Mouse (Mus musculus): ENCODE measurements around the gene Rybp.

Rybp gene

GRCm38 (mm10) chr6:100287334-100288015 is at the start of gene Rybp:
Rybp (minus strand) TSS chr6:100287485.
- peak; percentile 97 for DNase-seq

DNA sequence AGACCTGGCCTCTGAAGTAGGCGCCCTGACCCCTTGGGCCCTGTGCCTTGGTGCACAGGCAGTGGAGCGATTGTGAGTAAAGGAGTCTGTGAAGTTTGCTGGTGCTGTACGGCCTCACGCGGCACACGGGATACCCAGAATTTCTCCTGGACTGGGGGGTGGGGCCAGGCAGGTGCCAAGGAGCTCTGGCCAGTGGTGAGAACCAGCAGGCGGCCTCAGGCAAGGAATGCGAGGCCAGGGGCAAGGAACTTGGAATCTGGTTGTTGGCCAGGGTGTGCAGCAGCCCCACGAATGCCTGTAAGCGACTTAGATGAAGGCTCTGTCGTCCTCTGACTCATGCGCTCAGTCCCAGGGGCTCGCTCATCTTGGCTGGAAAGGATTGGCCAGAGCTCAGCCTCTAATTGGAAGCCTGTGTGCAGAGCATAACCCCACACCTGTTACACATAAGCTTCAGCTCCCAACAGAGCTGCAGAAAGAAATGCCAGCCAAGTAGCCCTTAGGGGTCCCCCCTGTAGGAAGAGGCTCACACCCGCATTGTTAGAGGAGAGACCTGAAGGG is 49.4 kb upstream of the Rybp start:
- DNase-seq = peak; percentile 53

GRCm38 (mm10) chr6:100335506-100336144 is 48.3 kb upstream of the Rybp start:
- peak; percentile 75 for DNase-seq

GRCm38 (mm10) chr6:100333745-100334144 is 46.5 kb upstream of the Rybp start:
- DNase-seq = no peak

DNA sequence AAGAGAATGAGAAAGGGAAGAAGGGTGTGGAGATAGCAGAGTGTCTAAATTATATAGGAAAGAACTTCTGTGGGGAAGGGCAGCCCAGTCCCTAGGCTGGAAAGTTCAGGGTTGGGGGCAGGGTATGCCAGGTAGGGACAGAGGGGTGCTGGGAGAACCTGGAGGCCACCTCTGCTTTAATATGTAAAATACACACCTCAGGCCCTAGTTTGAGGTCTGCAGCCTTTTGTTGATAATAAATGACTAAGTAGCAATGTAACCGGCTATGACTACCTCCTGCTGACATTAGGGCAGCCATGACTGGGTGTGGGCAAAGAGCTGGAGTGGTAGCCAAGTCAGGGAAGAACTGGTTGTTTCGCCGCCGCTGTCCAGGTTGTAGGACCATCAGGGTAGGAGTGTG is 45.2 kb upstream of the Rybp start:
- no peak for DNase-seq

DNA sequence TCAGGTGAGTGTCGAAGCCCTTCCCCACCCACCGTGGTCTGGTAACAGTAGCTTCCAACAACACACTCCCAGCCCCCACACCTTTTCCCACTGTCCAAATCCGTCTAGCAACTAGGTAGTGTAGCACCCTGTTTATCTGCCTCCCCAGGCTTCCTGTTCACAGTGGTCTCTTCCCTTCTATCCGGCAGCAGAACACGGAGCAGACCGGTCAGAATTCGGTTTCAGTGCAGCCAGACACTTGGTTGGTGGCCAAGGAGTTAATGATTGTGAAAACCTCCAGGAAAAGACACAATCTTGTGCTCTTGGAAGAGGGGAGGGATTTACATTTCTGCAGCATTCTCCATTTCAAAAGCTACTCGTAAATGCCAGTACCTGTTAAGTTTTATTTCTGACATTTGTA is 44.3 kb upstream of the Rybp start:
- DNase-seq = no peak

- DNase-seq = no peak
These were observed 43.8 kb upstream of the Rybp start for GRCm38 (mm10) chr6:100331055-100331454.

DNA sequence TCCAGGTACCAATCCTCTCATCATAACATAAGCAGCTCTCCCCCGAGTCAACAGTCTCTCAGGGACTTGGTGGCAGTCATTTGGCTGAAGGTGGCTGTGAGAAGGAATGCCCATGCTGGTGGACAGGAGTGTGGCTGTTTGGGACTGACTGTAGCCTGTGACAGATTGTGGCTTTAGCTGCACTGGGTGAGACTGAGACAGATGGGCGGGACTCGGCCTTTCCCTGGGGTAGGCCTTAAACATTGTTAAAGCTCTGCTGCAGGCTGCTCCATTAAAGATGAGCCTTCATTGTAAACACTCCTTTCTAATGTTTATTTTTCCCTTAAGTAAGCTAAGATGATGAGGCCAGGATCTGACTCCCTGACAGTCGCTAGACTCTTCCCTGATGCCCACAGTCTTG is 42.3 kb upstream of the Rybp start:
- no peak for DNase-seq

GRCm38 (mm10) chr6:100327050-100327449 is 39.8 kb upstream of the Rybp start:
- no peak for DNase-seq

- DNase-seq = no peak
These were observed 36.6 kb upstream of the Rybp start for GRCm38 (mm10) chr6:100323756-100324430.

- DNase-seq = no peak
These were observed 35.3 kb upstream of the Rybp start for GRCm38 (mm10) chr6:100322561-100322960.

GRCm38 (mm10) chr6:100322145-100322544 is 34.9 kb upstream of the Rybp start:
- DNase-seq = no peak

GRCm38 (mm10) chr6:100314201-100314600 is 26.9 kb upstream of the Rybp start:
- no peak for DNase-seq

DNA sequence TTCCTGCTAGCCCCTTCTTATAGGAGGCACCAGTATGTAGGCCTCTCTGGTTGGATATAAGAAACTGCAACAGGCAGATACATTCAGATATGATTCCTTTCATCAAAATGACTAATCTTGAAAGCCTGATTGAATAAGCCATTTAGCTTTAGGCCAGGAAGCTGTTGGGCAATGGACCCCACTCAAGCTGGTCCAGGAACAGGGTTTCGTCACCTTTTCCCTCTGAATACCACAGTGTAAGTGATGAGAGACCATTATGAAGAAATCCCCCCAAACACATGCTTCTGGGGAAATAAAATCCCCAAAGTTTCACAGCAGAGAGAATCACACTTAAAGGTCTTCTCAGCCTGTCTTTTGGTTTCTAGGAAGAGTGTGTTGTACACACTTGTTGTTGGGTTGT is 23.9 kb upstream of the Rybp start:
- DNase-seq = no peak

DNA sequence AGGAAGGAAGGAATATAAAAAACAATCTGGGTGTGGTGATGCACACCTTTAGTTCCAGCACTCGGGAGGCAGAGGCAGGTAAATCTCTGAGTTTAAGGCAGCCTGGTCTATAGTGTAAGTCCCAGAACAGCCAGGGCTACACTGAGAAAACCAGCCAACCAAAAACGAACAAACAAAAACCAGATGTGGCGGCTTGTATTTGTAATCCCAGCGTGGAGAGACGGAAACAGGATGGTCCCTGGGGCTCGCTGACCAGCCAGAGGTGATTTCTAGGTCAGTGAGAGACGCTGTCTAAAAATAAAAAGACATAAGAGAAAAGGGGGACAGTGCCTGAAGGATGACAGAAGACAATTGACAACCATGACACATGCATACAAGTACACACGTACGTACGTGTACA is 17.5 kb upstream of the Rybp start:
- DNase-seq = peak; percentile 56

DNA sequence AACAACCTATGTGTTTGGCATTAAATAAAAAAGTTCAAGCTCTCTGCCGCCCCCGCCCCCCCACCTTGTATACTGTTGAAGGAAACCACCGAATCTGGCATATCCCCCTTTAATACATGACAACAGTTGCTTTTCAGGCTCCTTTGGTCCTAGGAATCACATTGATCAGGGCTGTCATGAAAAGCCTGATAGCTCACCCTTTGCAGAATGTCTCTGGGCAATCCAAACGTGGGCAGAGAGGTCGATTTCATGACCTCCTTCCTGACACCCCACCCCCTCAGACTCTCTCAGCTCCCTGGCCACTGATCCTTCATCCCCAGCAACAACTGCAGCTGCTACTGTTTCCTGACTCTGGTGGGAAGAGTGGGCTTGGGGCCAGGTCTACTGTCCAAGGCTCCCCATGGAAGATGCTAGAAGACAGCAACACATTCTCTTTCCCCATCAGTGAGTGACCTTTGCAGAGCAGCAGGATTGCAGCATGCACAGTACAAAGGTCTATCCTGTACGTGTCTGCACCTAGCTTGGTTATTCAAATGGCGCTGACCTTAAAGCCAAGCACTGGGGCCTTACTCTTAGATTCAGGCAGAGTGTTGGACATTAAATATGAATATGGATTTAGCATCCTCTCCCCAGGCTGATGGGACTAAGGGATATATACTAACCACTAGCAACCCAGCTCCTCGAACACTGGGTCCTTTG is 14.3 kb upstream of the Rybp start:
- no peak for DNase-seq

- DNase-seq = peak; percentile 47
These were observed 13.5 kb upstream of the Rybp start for GRCm38 (mm10) chr6:100300831-100301230.

DNA sequence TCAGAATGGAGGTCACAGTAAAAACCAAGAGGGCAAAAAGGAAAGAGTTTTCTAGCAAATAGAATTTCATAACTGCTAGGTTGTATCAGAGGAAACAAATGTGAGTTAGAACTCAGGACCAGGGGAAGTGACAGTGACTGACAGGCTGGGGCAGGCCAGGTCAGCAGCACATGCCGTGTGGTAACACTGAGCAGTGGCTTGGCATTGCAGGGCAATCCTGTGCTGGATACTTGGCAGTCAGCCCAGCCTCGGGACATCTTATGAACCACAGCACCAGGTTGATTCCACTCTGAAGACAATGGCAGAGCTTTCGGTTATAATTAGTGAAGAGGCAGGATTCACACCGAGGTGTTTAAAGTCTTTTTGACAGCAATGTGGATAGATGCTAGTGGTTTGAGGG is 11.7 kb upstream of the Rybp start:
- DNase-seq = no peak

GRCm38 (mm10) chr6:100297536-100297935 is 10.3 kb upstream of the Rybp start:
- DNase-seq = no peak

DNA sequence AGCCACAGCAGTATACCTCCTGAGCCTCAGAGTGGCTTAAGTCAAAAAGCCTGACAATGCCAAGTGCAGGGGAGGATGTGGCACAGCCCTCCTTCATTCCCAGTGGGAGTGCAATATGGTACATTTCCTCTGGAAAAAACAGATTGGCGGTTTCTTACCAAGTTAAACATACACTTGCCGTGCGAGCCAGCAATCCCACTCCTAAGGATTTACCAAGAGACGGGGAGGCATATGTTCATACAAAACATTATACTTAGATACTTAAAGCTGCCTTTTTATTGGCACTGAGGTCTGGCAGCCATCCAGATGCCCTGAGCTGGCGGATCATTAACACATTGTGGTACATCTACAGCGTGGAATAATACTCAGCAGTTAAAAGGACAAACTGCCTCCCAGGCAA is 5.1 kb upstream of the Rybp start:
- no peak for DNase-seq

GRCm38 (mm10) chr6:100289058-100289457 is 1.8 kb upstream of the Rybp start:
- no peak for DNase-seq

DNA sequence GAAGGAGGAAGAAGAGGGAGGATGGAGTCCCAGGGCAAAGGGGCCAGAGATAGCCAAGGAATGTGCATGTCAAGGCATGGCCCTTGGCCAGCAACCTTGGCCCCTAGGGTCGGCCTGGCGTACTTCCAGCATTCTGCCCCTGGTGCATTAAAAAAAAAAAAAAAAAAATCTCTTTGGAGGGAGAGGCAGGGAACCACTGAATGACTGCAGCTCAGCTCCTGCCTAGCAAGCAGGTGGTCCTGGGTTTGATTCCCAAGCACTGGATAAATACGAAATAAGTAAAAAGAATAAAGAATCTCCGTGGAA is 1.4 kb upstream of the Rybp start:
- DNase-seq = no peak

DNA sequence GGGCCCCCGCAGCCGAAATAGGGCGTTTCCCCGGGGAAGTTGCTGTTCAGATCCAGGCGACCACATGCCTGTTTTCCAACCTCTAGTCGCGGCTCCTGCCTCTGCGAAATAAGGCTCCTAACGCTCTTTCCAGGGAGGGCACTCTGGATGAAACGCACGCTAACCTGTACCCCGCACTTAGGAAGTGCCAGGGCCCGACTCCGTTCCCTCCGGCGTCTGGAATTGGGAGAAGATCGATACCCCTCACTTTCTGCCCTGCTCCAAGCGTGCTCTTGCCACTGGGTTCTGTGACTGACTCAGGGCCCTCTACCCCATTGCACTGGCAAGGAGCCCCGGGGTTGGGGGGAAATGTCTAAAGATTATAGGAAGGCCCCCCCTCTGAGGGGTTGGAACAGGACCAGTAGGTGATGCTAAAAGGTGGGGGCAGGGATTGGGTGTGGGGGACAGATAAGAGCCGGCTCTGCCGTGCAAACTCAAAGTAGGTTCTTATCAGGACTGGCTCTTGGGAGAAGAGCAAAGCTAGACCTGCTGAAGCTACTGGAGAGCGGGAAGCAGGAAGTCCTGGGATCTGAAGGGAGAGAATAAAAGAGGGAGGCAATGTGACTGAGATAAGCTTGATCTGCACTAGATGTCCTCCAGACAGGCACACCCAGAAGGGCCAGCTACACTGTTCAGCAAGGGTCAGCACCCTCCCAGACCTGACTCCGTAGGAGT is 888 bp upstream of the Rybp start:
- DNase-seq = peak; percentile 45
